Mouse (Mus musculus): ENCODE measurements around the gene Ifit2.

Ifit2 gene

DNA sequence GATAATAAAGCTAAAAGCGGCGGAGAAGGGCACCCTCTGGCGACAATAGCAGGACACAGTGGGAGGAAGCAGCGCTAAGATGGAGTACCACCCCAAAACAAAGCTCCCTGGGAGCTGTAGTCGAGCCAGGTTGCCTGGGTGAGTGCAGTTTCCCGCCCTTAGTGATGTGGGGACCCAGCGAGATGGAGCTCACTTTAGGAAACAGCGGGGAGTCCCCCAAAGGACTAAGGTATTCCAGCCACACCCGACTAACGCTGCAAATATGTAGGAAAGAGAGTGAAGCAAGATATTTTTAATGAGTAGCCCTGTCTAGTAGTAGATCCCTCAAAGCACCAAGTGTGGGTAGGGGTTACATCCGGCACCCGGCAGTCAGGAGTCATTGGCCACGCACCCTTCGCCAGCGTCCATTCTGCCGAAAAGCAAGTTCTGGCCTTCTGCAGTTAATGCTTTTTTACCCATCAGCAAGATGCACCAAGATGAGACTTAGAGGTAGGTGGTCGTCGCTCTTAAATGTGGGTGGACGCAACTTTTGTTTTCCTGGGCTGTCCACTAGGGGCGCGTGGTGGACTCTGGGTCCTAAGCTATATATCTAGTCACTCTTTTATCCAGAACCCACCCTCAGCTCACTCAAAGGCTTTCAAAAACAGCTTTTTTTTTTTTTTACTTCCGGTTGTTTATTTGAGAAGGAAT lies at the start of gene Ifit2:
Gene Ifit2 (plus strand): TSS at position 161 of the 690 bp plus-strand sequence.
- peak; percentile 23 for DNase-seq (ENCODE audit: low spot score)

DNA sequence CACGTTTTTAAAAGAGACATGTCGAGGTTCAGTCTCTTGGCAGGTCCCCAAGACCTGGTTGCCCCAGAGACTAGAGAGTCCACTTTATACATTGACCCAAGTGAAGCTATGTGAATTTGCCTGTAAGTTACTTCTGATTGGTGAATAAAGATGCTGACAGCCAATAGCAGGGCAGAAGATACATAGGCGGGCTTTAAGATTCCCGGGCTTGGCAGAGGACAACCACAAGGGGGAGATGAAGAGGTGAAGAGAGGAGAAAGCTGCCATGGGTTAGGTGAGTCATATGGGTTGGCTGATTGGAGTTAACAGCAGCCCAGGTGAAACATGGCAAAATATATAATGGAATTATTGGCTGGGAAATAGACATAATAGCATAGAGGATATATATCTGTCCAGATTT lies 49.7 kb upstream of the Ifit2 start:
- DNase-seq (ENCODE audit: low spot score): peak; percentile 27

DNA sequence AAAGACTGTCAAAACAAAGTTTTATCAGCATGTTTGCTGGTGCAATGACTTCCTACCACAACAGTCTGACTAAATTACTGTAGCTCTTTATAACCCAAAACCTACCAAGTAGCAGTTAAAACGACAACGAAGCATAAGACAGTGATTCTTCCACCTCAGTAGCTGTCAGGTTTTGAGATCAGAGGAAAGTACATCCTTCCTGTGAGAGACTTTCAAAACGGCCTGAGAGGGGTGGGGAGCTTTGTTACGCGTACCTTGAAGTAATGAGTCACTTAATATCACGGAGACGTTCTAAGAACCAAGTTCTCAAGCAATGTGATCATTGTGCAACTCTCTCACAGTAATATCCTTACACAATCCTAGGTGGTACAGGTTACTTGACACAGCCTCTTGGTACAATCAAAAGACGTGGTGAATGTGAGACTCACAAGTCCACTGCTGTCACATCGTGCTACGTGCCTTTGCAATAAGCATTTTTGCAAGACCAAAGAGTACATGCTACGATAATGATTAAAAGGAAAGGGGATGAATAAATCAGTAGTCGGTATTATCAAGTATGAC lies 45.3 kb upstream of the Ifit2 start:
- DNase-seq (ENCODE audit: low spot score): no peak

DNA sequence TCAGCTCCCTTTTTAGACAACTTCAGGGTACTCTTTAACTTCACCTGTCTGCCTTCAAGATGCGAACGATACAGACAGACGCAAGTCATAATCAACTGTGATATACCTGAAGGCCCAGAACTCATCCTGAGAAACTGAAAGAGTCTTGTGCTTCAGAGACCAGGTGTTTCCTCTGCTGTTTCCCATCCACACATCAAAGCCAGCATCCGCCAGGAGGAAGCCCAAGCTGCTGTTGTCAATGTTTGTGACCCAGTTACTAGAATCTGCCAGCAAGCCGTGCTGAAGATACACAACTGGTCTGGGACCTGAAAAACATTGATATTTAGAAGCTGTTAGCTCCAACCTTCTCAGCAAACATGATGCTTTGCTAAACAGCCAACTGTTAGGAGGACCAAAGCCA lies 39.8 kb upstream of the Ifit2 start:
- no peak for DNase-seq (ENCODE audit: low spot score)

DNA sequence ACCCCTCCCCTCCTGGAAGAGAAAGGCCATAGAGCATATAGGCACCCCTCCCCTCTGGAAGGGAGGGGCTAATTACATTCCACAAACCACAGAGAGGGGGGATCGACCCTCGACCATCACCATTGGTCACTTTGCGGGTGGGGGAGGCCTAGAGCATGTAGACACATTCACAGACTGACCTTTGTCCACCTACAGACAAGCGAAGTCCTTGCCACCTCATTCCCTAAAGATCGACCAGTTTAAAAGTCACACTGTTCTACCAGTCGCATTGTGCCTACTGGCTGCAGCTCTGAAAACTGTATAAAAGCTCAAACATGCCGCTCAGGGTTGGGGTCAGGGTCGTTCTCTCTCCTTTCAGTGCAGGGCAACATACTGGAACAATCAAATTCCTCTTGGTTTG lies 39.0 kb upstream of the Ifit2 start:
- DNase-seq (ENCODE audit: low spot score): no peak

DNA sequence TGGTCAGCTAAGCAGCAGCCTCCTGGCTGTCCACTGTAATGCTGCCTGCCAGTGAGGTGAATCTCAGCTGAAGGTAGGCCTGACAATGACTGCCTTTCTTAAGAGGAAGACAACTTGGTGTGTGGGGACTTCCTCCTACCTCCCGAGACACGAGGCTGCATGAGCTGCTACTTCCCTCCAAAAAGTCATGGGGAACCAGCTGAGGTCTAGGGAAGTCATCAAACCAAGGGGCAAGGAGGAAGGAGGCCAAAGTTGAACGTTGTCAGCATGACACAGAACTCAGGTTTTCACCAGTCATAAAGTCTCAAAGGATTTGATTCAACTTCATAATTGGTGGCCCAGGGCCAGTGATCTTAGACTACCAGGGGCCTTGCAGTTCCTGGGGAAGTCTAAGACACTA lies 34.8 kb upstream of the Ifit2 start:
- no peak for DNase-seq (ENCODE audit: low spot score)

DNA sequence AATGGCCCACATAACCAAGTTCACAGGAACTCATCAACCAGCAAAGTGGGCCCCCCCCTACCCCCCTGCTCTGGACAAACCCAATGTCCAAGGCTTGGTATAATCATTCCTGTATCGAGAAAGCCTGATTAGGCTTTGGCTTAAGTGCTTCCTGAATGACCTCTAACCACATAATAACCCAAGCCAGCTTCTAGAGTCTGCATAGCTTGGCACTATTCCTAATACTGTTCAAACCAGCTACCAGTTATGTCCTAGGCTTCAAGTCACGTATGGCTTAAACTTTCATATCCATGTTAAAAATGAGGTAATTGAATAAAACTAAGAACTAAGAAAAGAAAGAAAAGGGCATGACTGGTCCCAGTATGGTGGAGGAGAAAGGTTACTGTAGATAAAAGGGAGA lies 34.1 kb upstream of the Ifit2 start:
- no peak for DNase-seq (ENCODE audit: low spot score)

DNA sequence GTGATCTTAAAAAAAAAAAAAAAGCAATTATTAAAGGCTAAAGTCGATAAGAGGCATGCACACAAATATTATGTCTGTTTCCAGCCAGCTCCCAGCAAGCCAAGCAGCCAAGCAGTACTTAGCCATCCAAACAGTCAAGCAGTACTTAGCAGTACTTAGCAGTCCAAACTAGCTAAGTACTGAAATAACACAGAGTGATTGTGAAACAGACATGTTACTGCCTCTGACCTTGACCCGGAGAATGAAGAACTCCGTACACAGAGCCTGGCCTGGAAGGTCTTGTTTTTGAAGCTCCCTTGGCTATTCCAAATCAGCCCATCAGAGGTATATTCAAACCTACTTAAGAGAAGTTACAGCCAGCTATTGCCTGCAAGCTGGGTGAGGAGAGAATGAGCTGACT lies 33.3 kb upstream of the Ifit2 start:
- DNase-seq (ENCODE audit: low spot score): no peak

DNA sequence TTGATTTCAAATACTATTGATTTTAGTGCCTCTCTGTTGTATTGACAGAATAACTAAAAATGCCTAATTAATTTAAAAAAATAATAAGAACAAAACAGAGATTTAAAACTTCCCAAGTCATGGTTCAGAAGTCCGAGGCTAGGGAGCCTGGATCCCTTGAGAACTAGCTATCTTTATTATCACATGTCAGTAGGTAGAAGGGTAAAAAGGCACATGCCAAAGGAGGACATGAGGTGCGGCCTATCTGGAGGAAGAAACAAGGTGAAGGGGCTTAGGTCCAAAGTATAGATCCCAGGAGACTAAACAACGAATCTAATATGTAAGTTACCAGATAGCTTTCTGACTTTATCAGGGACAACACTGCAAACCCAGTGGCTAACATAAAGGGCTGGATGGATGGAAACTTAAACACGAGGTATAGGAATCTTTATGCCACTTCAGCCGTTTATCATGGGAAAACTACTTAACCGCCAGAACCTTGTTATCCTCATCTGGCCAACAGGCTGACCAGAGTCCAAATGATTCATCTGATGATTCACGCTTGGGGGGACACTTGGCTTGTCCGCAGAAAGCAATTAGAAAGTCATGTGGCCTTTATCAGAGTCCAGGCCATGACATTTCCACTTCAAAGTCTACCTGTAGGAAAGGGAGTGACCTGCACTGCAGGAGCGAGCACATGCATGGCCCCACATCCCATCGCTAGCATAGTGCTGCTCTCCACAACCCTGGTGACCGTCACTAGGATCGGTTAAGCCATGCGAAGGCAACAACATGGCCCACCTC lies 32.5 kb upstream of the Ifit2 start:
- DNase-seq (ENCODE audit: low spot score): no peak

DNA sequence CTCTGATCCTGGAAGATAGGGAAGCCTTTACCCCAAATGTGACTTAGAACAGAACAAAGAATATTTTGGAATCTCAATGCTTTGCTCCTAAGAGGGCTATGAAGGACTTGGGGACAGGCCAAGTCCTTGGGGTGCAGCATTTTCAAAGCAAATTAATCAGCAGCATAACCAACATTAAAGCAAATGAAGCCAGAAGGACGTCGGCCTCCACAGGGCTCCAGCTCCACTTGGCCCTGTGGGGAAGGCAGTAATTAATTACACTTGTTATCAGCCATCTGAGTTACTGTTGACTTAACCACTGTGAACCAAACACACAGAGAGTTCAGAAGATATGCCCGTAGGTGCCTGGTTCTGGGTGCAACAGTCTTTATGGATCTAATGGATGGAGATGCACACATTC lies 31.7 kb upstream of the Ifit2 start:
- no peak for DNase-seq (ENCODE audit: low spot score)

DNA sequence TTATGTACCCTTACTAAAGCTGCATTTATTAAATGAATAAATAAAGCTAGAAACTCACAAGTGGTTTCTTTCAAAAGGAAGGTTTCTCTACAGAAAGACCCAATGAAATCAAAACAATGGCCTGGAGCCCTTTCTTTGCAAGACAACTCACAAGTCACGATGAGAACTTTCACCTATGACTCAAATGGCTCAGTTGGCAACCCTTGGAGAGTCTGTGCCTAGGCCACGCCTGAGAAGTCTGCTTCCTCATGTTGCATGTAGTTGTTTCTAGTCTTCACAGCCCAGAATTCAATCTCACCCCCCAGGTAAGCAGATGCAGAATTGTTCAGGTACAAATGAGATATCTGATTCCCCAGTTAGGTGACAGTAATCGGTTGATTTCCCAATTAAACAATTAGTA lies 30.8 kb upstream of the Ifit2 start:
- DNase-seq (ENCODE audit: low spot score): no peak

DNA sequence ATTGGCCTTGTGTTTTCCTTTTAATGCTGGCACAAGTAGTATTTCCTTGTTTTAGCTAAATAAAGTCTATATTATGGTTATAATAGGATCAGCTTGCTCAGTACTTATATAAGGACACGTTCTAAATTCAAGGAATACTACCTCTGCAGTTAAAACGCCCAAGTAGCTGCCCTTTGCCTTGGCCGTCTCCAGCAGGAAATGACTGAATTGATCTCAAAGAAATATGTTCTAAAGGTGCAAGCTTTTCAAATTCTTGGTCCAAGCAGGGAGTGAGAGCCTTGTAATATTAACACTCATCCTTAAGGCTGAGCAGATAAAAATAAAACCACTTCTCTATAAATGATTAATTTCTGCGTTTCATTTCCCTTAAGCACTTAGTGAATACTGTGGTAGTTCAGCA lies 30.4 kb upstream of the Ifit2 start:
- DNase-seq (ENCODE audit: low spot score): no peak

DNA sequence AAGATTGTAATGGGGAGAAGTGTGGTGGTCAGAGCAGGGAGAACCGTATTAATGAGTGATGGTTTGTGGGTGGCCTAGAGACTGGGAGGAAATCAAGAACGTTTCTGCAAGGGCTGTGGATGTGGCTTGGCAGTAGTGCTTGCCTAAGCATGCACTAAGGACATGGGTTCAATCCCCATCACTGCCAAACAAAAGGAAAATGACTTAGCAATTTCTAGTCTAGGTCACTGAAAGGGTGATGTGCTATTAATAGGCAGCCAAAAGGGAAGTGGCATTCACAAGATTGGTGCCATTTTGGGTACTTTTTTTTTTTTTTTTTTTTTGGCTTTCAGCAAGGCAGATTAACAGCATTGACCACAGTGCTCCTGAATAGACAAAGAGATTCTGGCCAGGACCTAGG lies 29.1 kb upstream of the Ifit2 start:
- no peak for DNase-seq (ENCODE audit: low spot score)

DNA sequence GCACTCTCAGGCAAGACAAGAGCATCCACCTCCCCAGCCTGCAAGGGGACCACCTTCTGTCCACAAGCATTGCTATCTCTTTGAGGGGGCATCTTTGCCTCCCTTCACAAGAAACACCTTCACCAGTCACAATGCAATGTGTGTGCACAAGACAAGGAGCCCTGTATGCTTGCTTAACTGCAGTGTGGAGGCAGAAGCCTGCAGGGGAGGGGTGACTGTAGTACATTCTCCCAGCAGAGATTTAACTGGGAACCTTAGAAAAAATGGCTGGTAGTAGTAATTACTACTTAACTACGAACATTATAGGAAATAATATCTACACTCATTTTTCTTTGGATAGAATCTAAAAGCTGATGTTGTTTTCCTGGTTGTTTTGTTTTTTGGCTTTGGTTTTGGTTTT lies 28.5 kb upstream of the Ifit2 start:
- no peak for DNase-seq (ENCODE audit: low spot score)

DNA sequence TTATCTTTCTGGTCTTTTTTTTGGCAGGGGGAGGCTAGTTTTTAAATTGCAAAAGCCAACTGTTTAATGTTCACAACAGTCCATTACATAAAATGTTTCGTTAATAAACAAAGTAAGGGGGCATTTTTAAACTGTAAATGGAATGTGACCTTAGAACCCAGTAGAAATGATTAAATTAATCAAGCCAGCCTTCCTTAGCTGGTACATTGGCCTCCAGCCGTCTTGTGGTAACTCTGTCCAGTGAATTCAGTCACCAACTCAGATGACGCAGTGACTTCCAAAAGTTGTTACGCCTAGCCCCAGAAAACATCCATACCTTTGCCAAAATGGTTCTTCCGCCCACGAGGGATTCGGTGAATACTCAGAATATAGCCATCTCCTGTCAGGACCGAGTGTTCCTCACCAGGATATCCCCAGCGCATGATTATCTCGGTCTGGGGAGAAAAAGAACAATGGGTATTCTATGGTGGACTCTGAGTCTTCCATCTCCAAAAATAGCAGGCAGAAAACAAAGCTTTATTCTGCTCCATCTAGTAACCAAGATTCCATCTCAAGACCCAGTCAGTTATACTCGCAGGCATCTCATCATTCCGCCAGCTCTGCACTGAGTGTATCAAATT lies 27.3 kb upstream of the Ifit2 start:
- DNase-seq (ENCODE audit: low spot score): no peak

DNA sequence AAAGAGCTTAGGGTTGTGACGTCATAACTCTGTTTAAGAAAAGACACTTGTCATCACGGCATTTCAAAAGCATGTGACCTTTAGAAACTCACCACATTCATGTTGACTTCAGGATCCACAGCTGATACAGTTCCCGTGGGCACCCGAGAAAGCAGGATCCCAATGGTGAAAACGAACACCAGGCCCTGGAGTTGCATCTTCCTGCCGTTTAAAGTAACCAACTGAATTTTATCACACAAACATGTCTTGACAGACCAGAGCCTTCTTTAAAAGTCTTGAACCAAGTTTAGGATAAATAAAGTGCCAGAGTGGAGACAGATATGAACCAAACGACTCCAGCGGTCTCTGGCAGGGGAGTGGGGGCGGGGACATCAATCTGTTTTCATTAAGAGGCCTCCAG lies 25.8 kb upstream of the Ifit2 start:
- DNase-seq (ENCODE audit: low spot score): no peak

DNA sequence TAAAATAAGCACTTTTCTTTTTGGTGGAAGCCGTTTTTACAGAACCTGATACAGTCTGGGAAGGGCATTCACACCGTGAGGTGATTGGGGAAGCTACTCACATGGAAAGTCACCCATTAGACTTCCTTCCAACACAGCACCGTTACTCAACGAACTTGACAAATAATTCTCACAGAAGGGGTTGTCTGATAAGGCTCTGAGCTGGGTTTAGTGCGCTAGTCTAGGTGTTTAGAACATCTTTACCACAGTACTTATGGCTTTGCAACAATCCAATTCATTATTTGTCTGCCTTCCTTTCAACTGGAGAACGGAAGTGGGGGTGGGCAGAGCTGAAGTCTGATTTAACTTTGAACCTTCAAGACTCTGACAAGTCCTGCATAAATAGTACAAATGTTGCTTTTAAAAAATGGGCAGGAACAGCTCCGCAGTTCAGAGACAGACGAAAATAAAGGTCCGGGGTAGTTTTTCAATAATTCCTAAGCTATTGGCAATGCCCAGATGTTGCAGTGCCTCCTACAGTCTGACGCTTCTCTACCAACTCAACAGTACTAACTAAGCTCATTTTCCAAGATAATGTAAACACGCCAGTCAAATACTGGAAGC lies 24.1 kb upstream of the Ifit2 start:
- DNase-seq (ENCODE audit: low spot score): no peak

DNA sequence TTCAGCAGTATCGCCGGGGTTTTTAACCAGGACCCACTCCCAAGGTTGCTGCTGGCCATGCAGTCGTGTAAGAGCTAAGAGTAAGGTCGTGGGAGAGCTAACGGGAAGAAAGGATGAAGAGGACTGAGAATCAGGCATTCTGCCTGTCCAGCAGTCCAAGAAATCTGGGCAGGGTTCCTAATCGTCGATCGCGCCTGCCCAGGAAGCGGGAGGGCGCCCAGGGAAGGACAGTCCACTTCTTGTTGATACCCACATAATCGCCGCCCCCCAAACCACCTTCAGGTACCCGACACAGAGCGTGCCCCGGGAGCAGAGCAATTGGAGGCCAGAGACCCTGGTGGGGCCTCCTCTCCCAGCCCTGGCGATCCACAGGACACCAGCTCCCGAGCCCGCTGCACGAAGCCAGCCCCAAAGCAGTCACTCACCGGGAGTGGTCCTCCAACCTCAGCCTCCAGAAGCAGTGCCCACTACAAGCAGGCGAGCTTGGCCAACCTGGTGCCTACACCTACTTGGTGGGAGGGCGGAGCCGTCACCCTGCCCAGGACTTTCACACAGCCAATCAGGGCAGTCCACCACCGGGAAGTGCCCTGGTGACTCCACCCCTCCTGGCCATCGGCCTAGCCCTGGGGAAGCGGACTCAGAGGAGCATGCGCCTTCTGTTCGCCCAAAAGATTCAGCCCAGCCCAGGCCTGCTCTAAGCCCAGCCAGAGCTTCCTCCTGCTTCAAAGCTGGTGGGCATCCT lies 23.4 kb upstream of the Ifit2 start, which contains the start of gene Lipa:
Gene Lipa (minus strand): TSS at position 534 of the 742 bp plus-strand sequence.
- DNase-seq (ENCODE audit: low spot score): peak; percentile 78

DNA sequence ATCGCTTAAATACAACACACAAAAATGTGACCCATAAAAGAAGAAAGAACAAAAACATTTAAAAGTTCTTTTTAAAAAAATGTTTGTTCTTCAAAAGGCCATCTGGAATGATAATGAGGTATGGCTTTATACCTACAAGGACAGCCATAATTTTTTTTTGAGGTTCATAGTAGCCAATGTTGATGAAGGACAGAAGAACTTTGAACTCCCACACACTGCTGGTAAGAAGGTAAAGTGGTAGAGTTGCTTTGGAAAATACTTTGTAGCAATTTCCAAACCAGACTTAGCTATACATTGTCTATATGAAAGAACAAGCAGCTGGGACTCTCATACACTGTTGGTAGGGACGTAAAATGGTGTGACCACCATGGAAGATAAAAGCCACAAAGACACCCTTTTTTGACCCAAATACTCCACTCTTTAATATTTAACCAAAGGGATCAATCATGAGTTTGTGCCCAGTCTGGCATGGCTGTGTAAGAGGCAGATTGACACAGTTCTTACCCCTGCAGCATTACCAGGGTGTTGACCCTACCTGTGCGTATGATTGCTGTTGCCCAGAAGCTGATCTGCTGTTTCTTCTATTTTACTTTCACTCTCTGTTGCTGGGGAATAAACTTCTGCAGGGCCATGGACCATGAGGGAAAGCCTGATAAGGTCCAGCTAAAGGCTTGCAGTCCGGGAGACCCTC lies 18.3 kb upstream of the Ifit2 start:
- DNase-seq (ENCODE audit: low spot score): no peak

DNA sequence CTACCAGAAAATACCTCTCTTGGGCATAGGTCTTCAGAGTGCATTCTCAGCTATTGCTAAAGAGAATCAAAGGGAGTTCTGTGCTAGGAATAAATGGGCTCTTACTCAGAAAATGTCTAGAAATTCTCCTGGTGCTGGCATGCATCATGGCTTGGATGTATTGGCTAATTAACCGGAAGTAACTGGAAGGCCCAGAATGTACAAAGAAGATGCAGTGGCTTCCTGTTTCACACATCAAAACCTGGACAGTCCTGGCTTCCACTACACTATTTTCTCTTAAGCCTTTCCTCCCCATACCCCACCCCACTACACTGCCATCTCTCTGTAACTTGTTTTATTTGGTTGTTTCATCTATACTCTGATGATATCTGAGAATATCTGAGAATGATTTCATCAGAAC lies 11.1 kb upstream of the Ifit2 start:
- no peak for DNase-seq (ENCODE audit: low spot score)

DNA sequence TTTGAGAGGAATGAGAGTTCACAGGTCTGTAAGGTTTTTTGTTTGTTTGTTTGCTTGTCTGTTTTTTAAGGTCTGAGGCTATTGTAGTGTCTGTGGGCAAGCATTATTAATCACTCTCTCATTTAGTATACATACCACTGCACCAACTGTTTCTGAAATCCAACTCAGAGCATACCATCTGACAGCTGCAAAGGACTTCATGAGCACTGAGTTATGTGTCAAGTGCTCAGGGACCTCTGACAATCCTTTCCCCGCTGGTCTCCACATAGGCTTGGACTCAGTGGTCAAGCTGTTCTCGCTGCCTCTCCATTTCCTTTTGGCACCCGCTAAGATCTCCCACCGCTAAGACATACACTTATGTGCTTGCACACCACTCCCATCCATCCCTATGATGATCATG lies 4.3 kb upstream of the Ifit2 start:
- DNase-seq (ENCODE audit: low spot score): no peak
